Mouse (Mus musculus): Measurements from ENCODE around the gene Neto2.

Gene Neto2

GRCm38 (mm10) chr8:85602737-85603136 is 98.0 kb downstream of the Neto2 start:
- peak; percentile 37 for DNase-seq (ENCODE audit: low read depth, low spot score)

GRCm38 (mm10) chr8:85601741-85602140 is 99.0 kb downstream of the Neto2 start:
- no peak for DNase-seq (ENCODE audit: low read depth, low spot score)

- DNase-seq (ENCODE audit: low read depth, low spot score): peak; percentile 16
Observed at GRCm38 (mm10) chr8:85597413-85598191, 103.1 kb downstream of the Neto2 start.

- DNase-seq (ENCODE audit: low read depth, low spot score): peak; percentile 64
Observed at GRCm38 (mm10) chr8:85595391-85595790, 105.3 kb downstream of the Neto2 start.

GRCm38 (mm10) chr8:85594983-85595382 is 105.7 kb downstream of the Neto2 start:
- DNase-seq (ENCODE audit: low read depth, low spot score): no peak

GRCm38 (mm10) chr8:85593324-85593723 is 107.4 kb downstream of the Neto2 start:
- no peak for DNase-seq (ENCODE audit: low read depth, low spot score)

GRCm38 (mm10) chr8:85591532-85591931 is 109.2 kb downstream of the Neto2 start:
- no peak for DNase-seq (ENCODE audit: low read depth, low spot score)

GRCm38 (mm10) chr8:85590258-85590657 is 110.5 kb downstream of the Neto2 start:
- DNase-seq (ENCODE audit: low read depth, low spot score): peak; percentile 80

GRCm38 (mm10) chr8:85588596-85588995 is 112.1 kb downstream of the Neto2 start:
- DNase-seq (ENCODE audit: low read depth, low spot score): no peak

All from R1 (cell line).